Mouse (Mus musculus) ES-E14 (cell line): ENCODE data around the gene Fam229a.

Source experiments
- MAFK ChIP-seq: IDR thresholded peaks from 2 replicates; pipeline ENCODE4 v1.6.1; 2014; ENCODE audit warnings: mild to moderate bottlenecking, low read depth, low read length, inconsistent platforms; ENCODE audit not compliant: insufficient read depth
- ZC3H11A ChIP-seq: IDR thresholded peaks from 2 replicates; pipeline ENCODE4 v1.6.1; 2012; ENCODE audit warnings: low read depth, mild to moderate bottlenecking, inconsistent platforms, low read length, borderline replicate concordance
- ZNF384 ChIP-seq: IDR thresholded peaks from 2 replicates; pipeline ENCODE4 v1.6.1; 2012; ENCODE audit warnings: low read depth, low read length, inconsistent platforms

DNA sequence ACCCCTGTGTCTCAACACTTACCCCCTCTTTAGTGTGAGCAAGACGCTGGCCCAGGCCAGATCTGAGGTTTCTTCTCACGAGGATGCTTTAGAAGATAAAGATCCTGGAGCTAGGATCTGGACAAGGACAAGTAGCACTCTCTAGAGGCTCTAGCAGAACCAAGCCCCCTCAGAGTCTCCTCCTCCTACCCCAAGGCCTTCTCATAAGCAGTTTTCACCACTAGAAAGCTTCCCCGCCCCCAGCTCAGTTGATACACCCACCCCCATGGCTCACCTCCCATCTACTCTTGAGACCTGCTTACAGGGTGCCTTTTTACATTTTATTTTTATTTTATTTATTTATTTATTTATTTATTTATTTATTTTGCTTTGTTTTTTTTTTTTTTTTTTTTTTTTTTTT is 18.7 kb downstream of the Fam229a start:
- no peak for TF ChIP-seq MAFK
- no peak for TF ChIP-seq ZC3H11A
- TF ChIP-seq ZNF384: no peak
